Mouse (Mus musculus) layer of hippocampus, adult 9-11 months (tissue): ENCODE results near the gene Gsg1l.

ENCODE experiments used
- DNase-seq: peaks from one replicate; pipeline ENCODE4 v3.0.0; 2022

Gene Gsg1l

GRCm38 (mm10) chr7:125973874-125974273 is 108.3 kb downstream of the Gsg1l start:
- no peak for DNase-seq

- DNase-seq = no peak
Measured at GRCm38 (mm10) chr7:125972776-125973175, 109.4 kb downstream of the Gsg1l start.

GRCm38 (mm10) chr7:125972174-125972672 is 110.0 kb downstream of the Gsg1l start:
- DNase-seq = no peak

- no peak for DNase-seq
Measured at GRCm38 (mm10) chr7:125969076-125969475, 113.1 kb downstream of the Gsg1l start.

- no peak for DNase-seq
Measured at GRCm38 (mm10) chr7:125966402-125967261, 115.6 kb downstream of the Gsg1l start.

- DNase-seq = no peak
Measured at GRCm38 (mm10) chr7:125964087-125964607, 118.1 kb downstream of the Gsg1l start.

- no peak for DNase-seq
Measured at GRCm38 (mm10) chr7:125959294-125960048, 122.7 kb downstream of the Gsg1l start.

- no peak for DNase-seq
Measured at GRCm38 (mm10) chr7:125958856-125959255, 123.4 kb downstream of the Gsg1l start.

- DNase-seq = no peak
Measured at GRCm38 (mm10) chr7:125954994-125955393, 127.2 kb downstream of the Gsg1l start.

- no peak for DNase-seq
Measured at GRCm38 (mm10) chr7:125954356-125954878, 127.8 kb downstream of the Gsg1l start.

GRCm38 (mm10) chr7:125953844-125954243 is 128.4 kb downstream of the Gsg1l start:
- DNase-seq = no peak

- DNase-seq = no peak
Measured at GRCm38 (mm10) chr7:125951911-125952310, 130.3 kb downstream of the Gsg1l start.

GRCm38 (mm10) chr7:125948973-125949372 is 133.2 kb downstream of the Gsg1l start:
- no peak for DNase-seq

GRCm38 (mm10) chr7:125945915-125946314 is 136.3 kb downstream of the Gsg1l start:
- no peak for DNase-seq

GRCm38 (mm10) chr7:125944631-125945030 is 137.6 kb downstream of the Gsg1l start:
- DNase-seq = no peak

- no peak for DNase-seq
Measured at GRCm38 (mm10) chr7:125943511-125943910, 138.7 kb downstream of the Gsg1l start.

GRCm38 (mm10) chr7:125942365-125943090 is 139.7 kb downstream of the Gsg1l start:
- DNase-seq = no peak

- DNase-seq = no peak
Measured at GRCm38 (mm10) chr7:125934319-125934718, 147.9 kb downstream of the Gsg1l start.

GRCm38 (mm10) chr7:125933356-125934244 is 148.6 kb downstream of the Gsg1l start:
- DNase-seq = no peak

GRCm38 (mm10) chr7:125931602-125932001 is 150.6 kb downstream of the Gsg1l start:
- DNase-seq = no peak

- DNase-seq = no peak
Measured at GRCm38 (mm10) chr7:125924044-125924443, 158.2 kb downstream of the Gsg1l start.

- DNase-seq = no peak
Measured at GRCm38 (mm10) chr7:125920801-125921200, 161.4 kb downstream of the Gsg1l start.
